Mouse (Mus musculus) layer of hippocampus, adult 2 months (tissue): ENCODE results near the gene Paqr5. TPM values are rescaled to one million over a fixed set of nuclear protein-coding genes. Genes with fewer than 3 reads are reported as not detected.
A peak's percentile ranks its signal among the peaks of the same experiment; 100 is the strongest.

Experiments used
- DNase-seq, 2 experiments: peaks; one replicate each; pipeline ENCODE4 v3.0.0; 2022; ENCODE audit warnings: low spot score in 2 of 2
- H3K27ac ChIP-seq: fragments of 200-600 bp; 2 replicates; pipeline ENCODE4 v1.8.1; 2022
- H3K4me3 ChIP-seq: fragments of 200-600 bp; 2 replicates; pipeline ENCODE4 v1.8.1; 2022; ENCODE audit warnings: mild to moderate bottlenecking
- CTCF ChIP-seq: fragments of 200-600 bp; conservative IDR thresholded peaks from 2 replicates; pipeline ENCODE4 v1.8.1; 2022; ENCODE audit warnings: antibody characterized with exemption, mild to moderate bottlenecking, moderate library complexity
- long read RNA-seq, 2 experiments: library from polyadenylated mRNA; stranded (forward); transcript quantifications; one replicate each; pipeline ENCODE4 v2.0.0; 2021; ENCODE audit warnings: borderline mapping rate in 2 of 2
- total RNA-seq, 2 experiments: library from RNA; stranded (reverse); gene quantifications; 2 replicates each; pipeline ENCODE4 v1.2.3; 2021

Paqr5 gene
- total RNA-seq = 1 to 10 TPM; 3.9 to 6.3 TPM
- long read RNA-seq, experiment 1, partial matches to known transcripts = 7 of 11 reads
- long read RNA-seq, experiment 1, other reads (novel, unspliced or antisense) = 4 of 11 reads
- long read RNA-seq, experiment 2, transcript Paqr5-201 (8 exons, 3,566 nt) = major isoform, 7 of 18 reads
- long read RNA-seq, experiment 2, partial matches to known transcripts = 8 of 18 reads
- long read RNA-seq, experiment 2, other reads (novel, unspliced or antisense) = 2 of 18 reads

- Histone ChIP-seq H3K27ac (peak within 1 kb of the TSS; percentile 46; the same call in 1 of the 2 replicates), H3K4me3 (peak within 1 kb of the TSS; percentile 50)
- DNase-seq = no peak
- TF ChIP-seq CTCF = no peak
Measured at GRCm38 (mm10) chr9:62026600-62026999, at the start of gene Paqr5. Gene Paqr5, minus strand, starts transcription at chr9:62026856.

GRCm38 (mm10) chr9:62062234-62062633, 35.6 kb upstream of the Paqr5 start:
- no peak for DNase-seq
- TF ChIP-seq CTCF = no peak
- H3K4me3 ChIP-seq = no peak overlapping the region
- H3K27ac ChIP-seq = no peak overlapping the region

GRCm38 (mm10) chr9:62060431-62060830, 33.8 kb upstream of the Paqr5 start:
- Histone ChIP-seq H3K27ac (no peak overlapping the region), H3K4me3 (no peak overlapping the region)
- no peak for DNase-seq
- TF ChIP-seq CTCF = no peak

- Histone ChIP-seq H3K27ac (no peak overlapping the region), H3K4me3 (no peak overlapping the region)
- no peak for DNase-seq
- no peak for TF ChIP-seq CTCF
Measured at GRCm38 (mm10) chr9:62059941-62060340, 33.3 kb upstream of the Paqr5 start.

- Histone ChIP-seq H3K27ac (no peak overlapping the region), H3K4me3 (no peak overlapping the region)
- no peak for TF ChIP-seq CTCF
- no peak for DNase-seq
Measured at GRCm38 (mm10) chr9:62057881-62058506, 31.3 kb upstream of the Paqr5 start.

GRCm38 (mm10) chr9:62056206-62056605, 29.6 kb upstream of the Paqr5 start:
- Histone ChIP-seq H3K4me3 (no peak overlapping the region), H3K27ac (no peak overlapping the region)
- no peak for TF ChIP-seq CTCF
- DNase-seq = no peak

GRCm38 (mm10) chr9:62050801-62051200, 24.1 kb upstream of the Paqr5 start:
- H3K4me3 ChIP-seq = no peak overlapping the region
- TF ChIP-seq CTCF = peak; percentile 79
- H3K27ac ChIP-seq = no peak overlapping the region
- peak; percentile 12 to 24 for DNase-seq

- no peak overlapping the region for H3K27ac ChIP-seq
- no peak for TF ChIP-seq CTCF
- DNase-seq = no peak
- no peak overlapping the region for H3K4me3 ChIP-seq
Measured at GRCm38 (mm10) chr9:62049166-62049565, 22.5 kb upstream of the Paqr5 start.

GRCm38 (mm10) chr9:62042167-62042566, 15.5 kb upstream of the Paqr5 start:
- no peak for DNase-seq
- H3K4me3 ChIP-seq = no peak overlapping the region
- H3K27ac ChIP-seq = no peak overlapping the region
- no peak for TF ChIP-seq CTCF

GRCm38 (mm10) chr9:62040008-62040608, 13.5 kb upstream of the Paqr5 start:
- peak overlapping the region; percentile 58; the same call in 1 of the 2 replicates for H3K27ac ChIP-seq
- TF ChIP-seq CTCF = peak; percentile 93
- peak overlapping the region; percentile 33; the same call in 1 of the 2 replicates for H3K4me3 ChIP-seq
- DNase-seq = peak; percentile 87 to 92

GRCm38 (mm10) chr9:62035806-62036205, 9.2 kb upstream of the Paqr5 start:
- no peak overlapping the region for H3K4me3 ChIP-seq
- no peak for TF ChIP-seq CTCF
- no peak for DNase-seq
- no peak overlapping the region for H3K27ac ChIP-seq

- DNase-seq = no peak
- H3K27ac ChIP-seq = no peak overlapping the region
- no peak overlapping the region for H3K4me3 ChIP-seq
- TF ChIP-seq CTCF = no peak
Measured at GRCm38 (mm10) chr9:62032206-62032605, 5.5 kb upstream of the Paqr5 start.

- DNase-seq = no peak
- no peak overlapping the region for H3K27ac ChIP-seq
- H3K4me3 ChIP-seq = no peak overlapping the region
- TF ChIP-seq CTCF = 0 out of 2 replicates have a peak, but pooled peaks have one; percentile 5
Measured at GRCm38 (mm10) chr9:62028072-62028471, 1.4 kb upstream of the Paqr5 start.
